Mouse (Mus musculus): ENCODE data around the gene Atp2b2. TPM values are rescaled to one million over a fixed set of nuclear protein-coding genes. Genes with fewer than 3 reads are reported as not detected.

Gene Atp2b2
- 0.19 and 0.43 TPM in 2 replicates for polyA plus RNA-seq (2012; rRNA removed)

- no peak for DNase-seq (ENCODE audit: low spot score)
Observed at GRCm38 (mm10) chr6:114042332-114042731, at the start of gene Atp2b2. Atp2b2 (minus strand) TSS chr6:114042613.

DNA sequence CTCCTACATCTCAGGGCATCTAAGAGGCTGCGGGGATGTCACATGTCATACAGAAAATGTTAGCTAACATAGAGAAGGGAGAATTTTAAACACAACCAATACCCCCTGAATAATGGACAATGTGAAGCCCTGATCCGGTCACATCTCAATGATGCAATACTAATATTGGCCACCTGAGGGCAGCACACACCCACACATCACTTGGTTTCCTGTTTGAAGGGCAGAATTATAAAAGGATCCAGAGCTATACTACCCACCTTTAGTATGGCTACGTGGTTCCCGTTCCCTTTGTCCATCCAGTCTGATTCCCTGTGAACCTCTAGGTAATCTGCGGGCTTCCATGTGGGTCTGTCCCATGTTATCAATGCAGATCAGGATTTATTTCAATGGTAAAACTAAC is 47.2 kb upstream of the Atp2b2 start:
- no peak for DNase-seq (ENCODE audit: low spot score)

DNA sequence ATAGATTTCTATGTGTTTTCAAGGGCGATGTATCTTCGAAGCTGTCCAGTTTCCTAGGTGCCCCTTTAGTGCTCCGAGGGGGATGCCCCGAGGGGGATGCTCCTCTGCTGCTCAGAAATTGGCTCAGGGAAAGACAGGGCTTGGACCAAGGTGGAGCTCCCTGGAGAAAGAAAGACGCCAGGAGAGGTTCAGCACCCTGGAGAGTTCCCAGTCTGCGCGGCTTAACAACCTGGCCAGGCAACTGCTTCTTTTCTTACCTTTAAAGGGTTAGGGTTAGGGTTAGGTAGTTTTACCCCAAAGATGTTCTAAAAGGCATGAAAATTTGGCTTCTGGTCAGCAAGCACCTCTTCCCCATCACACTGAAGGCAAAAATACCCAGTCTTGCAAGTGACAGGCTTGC is 44.7 kb upstream of the Atp2b2 start:
- no peak for DNase-seq (ENCODE audit: low spot score)

GRCm38 (mm10) chr6:114078556-114078955 is 36.1 kb upstream of the Atp2b2 start:
- no peak for DNase-seq (ENCODE audit: low spot score)

- DNase-seq (ENCODE audit: low spot score) = no peak
Observed at GRCm38 (mm10) chr6:114076560-114076959, 34.1 kb upstream of the Atp2b2 start.

DNA sequence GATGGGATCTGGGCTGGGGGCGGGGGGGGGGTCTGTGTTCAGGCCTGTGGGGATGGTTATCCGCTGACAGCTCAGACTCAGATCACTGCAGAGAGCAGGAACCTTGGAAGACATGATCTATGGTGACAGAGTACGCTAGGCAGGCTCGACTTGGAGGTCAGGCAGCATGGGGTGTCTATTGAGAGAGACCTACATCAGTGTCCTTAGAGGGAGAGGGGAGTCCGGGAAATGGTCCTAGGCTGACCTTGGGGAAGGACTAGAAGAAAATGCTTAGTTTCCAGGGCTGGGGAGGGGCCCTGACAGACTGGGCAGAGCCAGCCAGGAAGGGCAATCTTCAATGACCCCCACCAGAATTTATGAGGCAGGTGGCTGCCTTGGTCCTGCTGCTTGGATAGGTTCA is 33.6 kb upstream of the Atp2b2 start:
- DNase-seq (ENCODE audit: low spot score) = no peak

- no peak for DNase-seq (ENCODE audit: low spot score)
Observed at GRCm38 (mm10) chr6:114074929-114075328, 32.5 kb upstream of the Atp2b2 start.

- no peak for DNase-seq (ENCODE audit: low spot score)
Observed at GRCm38 (mm10) chr6:114074256-114074655, 31.8 kb upstream of the Atp2b2 start.

GRCm38 (mm10) chr6:114071564-114071963 is 29.2 kb upstream of the Atp2b2 start:
- DNase-seq (ENCODE audit: low spot score) = no peak

- DNase-seq (ENCODE audit: low spot score) = no peak
Observed at GRCm38 (mm10) chr6:114063100-114063499, 20.7 kb upstream of the Atp2b2 start.

DNA sequence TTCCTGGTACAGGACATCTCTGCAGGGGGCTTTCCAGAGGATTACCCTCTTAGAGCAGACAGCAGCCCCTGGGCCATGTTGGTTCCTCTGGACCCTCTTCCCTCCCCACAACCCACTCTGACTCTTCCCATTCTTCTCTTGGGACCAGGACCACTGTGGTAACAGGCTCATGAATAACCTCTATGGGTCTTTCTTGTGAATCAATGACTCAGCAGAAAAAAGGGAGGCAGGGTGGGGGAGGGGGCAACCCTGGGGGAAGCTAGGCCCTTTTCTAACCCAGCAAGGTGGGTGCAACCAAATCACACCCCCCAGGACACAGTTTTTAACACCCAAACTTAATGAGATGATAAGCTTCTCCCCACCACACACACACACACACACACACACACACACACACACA is 20.3 kb upstream of the Atp2b2 start:
- no peak for DNase-seq (ENCODE audit: low spot score)

GRCm38 (mm10) chr6:114059206-114059605 is 16.8 kb upstream of the Atp2b2 start:
- no peak for DNase-seq (ENCODE audit: low spot score)

GRCm38 (mm10) chr6:114058030-114058808 is 15.8 kb upstream of the Atp2b2 start:
- DNase-seq (ENCODE audit: low spot score) = no peak

DNA sequence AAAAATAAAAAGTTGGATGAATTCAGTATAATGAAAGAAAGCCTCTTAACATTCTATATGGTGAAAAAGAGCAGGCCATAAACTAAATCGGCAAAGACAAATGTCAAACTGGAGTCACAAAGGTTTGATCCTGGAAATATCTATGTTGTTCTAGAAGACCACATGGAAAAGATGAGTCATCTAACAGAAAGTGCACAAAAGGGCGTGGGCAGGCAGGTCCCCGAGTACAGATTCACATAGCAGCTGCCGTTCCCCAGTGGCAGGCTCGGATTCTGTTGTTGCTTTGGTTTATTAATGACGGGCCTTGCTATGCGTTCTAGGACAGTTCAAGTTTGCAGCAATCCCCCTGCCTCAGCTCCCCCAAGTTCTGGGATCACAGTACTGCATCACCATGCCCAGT is 12.9 kb upstream of the Atp2b2 start:
- no peak for DNase-seq (ENCODE audit: low spot score)

GRCm38 (mm10) chr6:114044962-114045361 is 2.5 kb upstream of the Atp2b2 start:
- DNase-seq (ENCODE audit: low spot score) = no peak

DNA sequence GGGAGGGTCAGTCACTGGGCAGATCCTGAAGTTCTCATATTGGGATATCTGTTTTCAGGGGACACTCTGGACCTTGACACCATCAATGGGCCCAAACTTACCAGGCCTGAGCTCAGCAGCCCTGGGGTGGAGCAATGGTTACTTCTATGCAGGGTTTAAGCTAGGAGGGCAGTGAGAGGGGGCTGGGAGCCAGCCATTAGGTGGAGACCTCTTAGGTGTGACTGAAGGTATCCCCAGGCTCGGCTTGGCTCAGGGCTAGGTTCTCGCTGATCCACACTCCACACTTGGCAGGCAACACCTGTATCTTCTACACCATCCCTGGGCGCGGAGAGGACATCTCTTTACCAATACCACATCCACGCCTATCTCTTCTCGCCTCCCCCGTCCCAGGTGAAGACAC is 423 bp upstream of the Atp2b2 start:
- no peak for DNase-seq (ENCODE audit: low spot score)

- no peak for DNase-seq (ENCODE audit: low spot score)
Observed at GRCm38 (mm10) chr6:114041911-114042284, 515 bp downstream of the Atp2b2 start.

DNA sequence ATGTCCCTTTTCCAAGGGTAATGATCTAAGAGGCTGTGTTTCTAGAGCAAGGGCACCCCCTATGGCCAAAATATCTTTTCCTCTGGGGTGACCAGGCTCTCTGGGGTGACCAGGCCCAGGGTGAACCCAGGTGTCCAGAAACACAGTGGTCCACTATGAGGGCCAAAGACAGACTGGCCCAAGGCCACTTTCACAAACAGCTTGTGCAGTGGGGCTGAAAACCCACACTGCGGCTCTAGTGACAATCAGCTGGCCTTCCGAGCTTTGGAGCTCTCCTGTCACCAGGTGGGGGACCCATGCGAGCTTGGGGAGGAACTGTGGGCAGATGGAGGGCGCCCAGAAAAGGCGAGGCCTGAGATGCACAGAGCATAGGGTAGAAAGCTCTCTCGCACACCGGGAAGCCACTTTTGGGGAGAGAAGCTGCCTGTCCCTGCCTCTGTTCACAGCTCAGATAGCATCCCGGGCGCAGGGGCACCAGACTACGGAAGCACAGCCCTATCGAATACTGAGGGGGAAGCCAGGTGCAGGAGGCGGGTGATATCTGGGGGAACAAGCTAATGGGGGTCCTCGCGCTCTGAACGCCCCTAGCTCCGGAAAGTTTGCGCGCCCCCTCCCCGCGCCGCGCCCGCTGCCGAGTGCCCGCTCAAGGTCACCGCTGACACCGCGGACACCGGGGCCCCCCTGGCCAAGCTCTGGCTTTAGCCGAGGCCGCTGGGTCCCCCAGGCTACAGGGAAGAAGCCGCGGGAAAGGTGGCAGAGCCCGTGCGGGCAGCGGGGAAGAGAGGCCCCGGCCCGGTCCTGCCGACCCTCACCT is 1.1 kb downstream of the Atp2b2 start:
- no peak for DNase-seq (ENCODE audit: low spot score)

DNA sequence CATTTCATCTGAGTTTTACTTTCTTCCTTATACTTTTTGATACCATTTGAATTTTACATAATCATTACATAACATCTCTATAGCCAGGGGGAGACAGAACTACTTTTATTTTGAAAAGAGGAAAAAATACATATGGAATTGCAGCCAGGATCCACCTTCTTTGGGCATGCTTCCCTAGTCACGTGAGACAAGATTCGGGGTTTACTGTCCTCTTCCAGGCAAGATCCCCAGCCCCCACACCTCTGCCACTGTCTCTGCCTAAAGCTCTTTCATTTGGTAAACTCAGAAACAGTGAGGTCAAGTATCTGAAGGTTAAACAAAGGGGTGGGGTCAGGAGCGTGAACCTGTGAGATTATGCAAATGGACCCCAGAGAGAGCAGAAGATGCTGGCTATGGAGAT is 6.7 kb downstream of the Atp2b2 start:
- no peak for DNase-seq (ENCODE audit: low spot score)

GRCm38 (mm10) chr6:114032822-114033221 is 9.6 kb downstream of the Atp2b2 start:
- no peak for DNase-seq (ENCODE audit: low spot score)

DNA sequence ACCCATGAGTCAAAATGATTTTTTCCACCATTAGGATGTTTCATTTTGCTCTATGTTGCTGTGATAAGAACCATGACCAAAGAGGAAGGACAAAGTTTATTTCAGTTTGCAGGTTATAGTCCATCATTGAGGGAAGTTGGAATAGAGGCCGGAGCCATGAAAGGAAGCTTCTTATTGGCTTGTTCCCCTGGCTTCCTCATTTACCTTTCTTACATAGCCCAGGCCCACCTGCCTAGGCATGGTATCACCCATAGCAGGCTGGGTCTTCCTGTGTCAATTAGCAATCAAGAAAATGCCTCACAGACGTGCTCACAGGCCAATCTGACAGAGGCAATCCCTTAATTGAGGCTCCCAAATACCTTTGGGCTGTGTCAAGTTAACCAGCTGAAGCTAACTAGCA is 18.6 kb downstream of the Atp2b2 start:
- DNase-seq (ENCODE audit: low spot score) = no peak

GRCm38 (mm10) chr6:114022104-114022503 is 20.3 kb downstream of the Atp2b2 start:
- DNase-seq (ENCODE audit: low spot score) = no peak

DNA sequence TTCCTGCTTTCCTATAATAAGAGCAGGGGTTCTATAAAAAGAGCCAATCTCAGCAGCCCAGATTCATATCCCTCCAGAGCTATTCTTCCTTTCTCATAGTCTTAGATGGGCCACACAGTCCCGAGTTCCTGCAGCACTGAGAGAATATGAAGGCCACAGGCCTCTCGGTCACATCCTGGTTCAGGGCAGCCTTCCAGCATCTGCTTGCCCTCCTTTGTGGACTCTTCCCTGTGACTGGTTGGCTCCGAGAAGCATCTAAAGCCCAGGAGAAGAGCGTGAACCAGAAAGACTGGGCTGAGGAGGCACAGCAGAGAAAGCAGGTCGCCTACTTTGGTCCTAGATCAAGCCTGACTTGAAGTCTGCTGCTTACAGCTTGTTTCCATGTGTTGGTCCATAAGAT is 28.6 kb downstream of the Atp2b2 start:
- DNase-seq (ENCODE audit: low spot score) = no peak
